Mouse (Mus musculus) midbrain, embryonic 14.5 days (tissue): Measurements from ENCODE around the gene Ranbp17. TPM values are rescaled to one million over a fixed set of nuclear protein-coding genes. Genes with fewer than 3 reads are reported as not detected.

Source experiments
- ATAC-seq: fragments of 200-750 bp; cut with Nextera tagmentation; 2 replicates; pipeline ENCODE4 v1.8.0; 2017; ENCODE audit warnings: moderate number of reproducible peaks, moderate library complexity; ENCODE audit not compliant: low FRiP score, low TSS enrichment
- DNase-seq: peaks from one replicate; pipeline ENCODE4 v3.0.0-alpha.2; 2015
- H3K27ac ChIP-seq: fragments of 300-500 bp; sonication (generic); replicated peaks from 2 replicates; pipeline ENCODE4 v1.5.1; 2014; ENCODE audit warnings: mild to moderate bottlenecking, low read depth, low read length, moderate library complexity
- H3K27me3 ChIP-seq: fragments of 300-500 bp; sonication (generic); 2 replicates; pipeline ENCODE4 v1.6.1; 2014; ENCODE audit warnings: low read length, control low read depth, mixed read lengths; ENCODE audit not compliant: control insufficient read depth, insufficient read depth
- H3K36me3 ChIP-seq: fragments of 300-500 bp; sonication (generic); 2 replicates; pipeline ENCODE4 v1.6.1; 2014; ENCODE audit warnings: low read length, control low read depth; ENCODE audit not compliant: control insufficient read depth, insufficient read depth
- H3K4me1 ChIP-seq: fragments of 300-500 bp; sonication (generic); 2 replicates; pipeline ENCODE4 v1.6.1; 2014; ENCODE audit warnings: mild to moderate bottlenecking, antibody characterized with exemption, low read length, control low read depth; ENCODE audit not compliant: control insufficient read depth, insufficient read depth
- H3K4me2 ChIP-seq: fragments of 300-500 bp; sonication (generic); 2 replicates; pipeline ENCODE4 v1.6.1; 2014; ENCODE audit warnings: mild to moderate bottlenecking, low read length, moderate library complexity
- H3K4me3 ChIP-seq: fragments of 300-500 bp; sonication (generic); replicated peaks from 2 replicates; pipeline ENCODE4 v1.5.1; 2014; ENCODE audit warnings: low read depth, low read length
- H3K9ac ChIP-seq: fragments of 300-500 bp; sonication (generic); replicated peaks from 2 replicates; pipeline ENCODE4 v1.6.1; 2014; ENCODE audit warnings: mild to moderate bottlenecking, low read length, moderate library complexity
- H3K9me3 ChIP-seq: fragments of 300-500 bp; sonication (generic); 2 replicates; pipeline ENCODE4 v1.6.1; 2016; ENCODE audit warnings: low read length, control low read depth, mixed read lengths; ENCODE audit not compliant: control insufficient read depth
- WGBS: fragments of 180-500 bp; shearing (Covaris S2); extraction: QIAGEN DNeasy Blood & Tissue Kit; methylation state at CpG from one replicate; pipeline ENCODE4 v1.1.7; 2014; 5-methylcytosine and 5-hydroxymethylcytosine counted together
- polyA plus RNA-seq: library from polyadenylated mRNA; unstranded; fragments of >200 nt; fragmentation: Nextera tagmentation; extraction: Ambion mirVana; gene quantifications from 2 replicates; pipeline ENCODE4 v1.2.1, GENCODE M21; 2014

Gene Ranbp17
- polyA plus RNA-seq, result 9.1 and 10.0 TPM in 2 replicates

- peak within 1 kb of the TSS; percentile 91 for H3K27ac ChIP-seq
- H3K27me3 ChIP-seq, result no peaks in the 10 kb centered on the region
- peak; percentile 87 for DNase-seq
- 1% methylated on average over 58 of the region's 72 CpGs for WGBS
- peak within 1 kb of the TSS; percentile 93 for H3K4me3 ChIP-seq
- peak within 1 kb of the TSS; percentile 67 for H3K4me2 ChIP-seq
- 0 out of 2 replicates have a peak, but pooled peaks cover 4% of the 10 kb centered on the region for H3K4me1 ChIP-seq
- H3K9me3 ChIP-seq, result no peaks in the 10 kb centered on the region
- no peaks in the 10 kb centered on the region for H3K36me3 ChIP-seq
- peak within 1 kb of the TSS; percentile 88 for H3K9ac ChIP-seq
- peak; percentile 88 for ATAC-seq
These were observed at the start of gene Ranbp17 for GRCm38 (mm10) chr11:33513376-33513991. Gene Ranbp17 (minus strand): TSS chr11:33513746.

GRCm38 (mm10) chr11:33554123-33554522 lies 40.6 kb upstream of the Ranbp17 start:
- H3K36me3 ChIP-seq, result no peaks in the 10 kb centered on the region
- DNase-seq, result peak; percentile 17
- H3K4me2 ChIP-seq, result no peak overlapping the region
- WGBS, result 81% methylated on average over 8 of the region's 8 CpGs
- no peaks in the 10 kb centered on the region for H3K4me1 ChIP-seq
- H3K9me3 ChIP-seq, result no peaks in the 10 kb centered on the region
- H3K27me3 ChIP-seq, result no peaks in the 10 kb centered on the region
- no peak overlapping the region for H3K4me3 ChIP-seq
- no peak overlapping the region for H3K9ac ChIP-seq
- H3K27ac ChIP-seq, result no peak overlapping the region
- ATAC-seq, result no peak

GRCm38 (mm10) chr11:33550861-33551560 lies 37.5 kb upstream of the Ranbp17 start:
- no peaks in the 10 kb centered on the region for H3K9me3 ChIP-seq
- WGBS, result 70% methylated on average over 14 of the region's 14 CpGs
- H3K4me2 ChIP-seq, result no peak overlapping the region
- DNase-seq (no peak), ATAC-seq (no peak)
- no peaks in the 10 kb centered on the region for H3K4me1 ChIP-seq
- no peak overlapping the region for H3K4me3 ChIP-seq
- H3K27me3 ChIP-seq, result no peaks in the 10 kb centered on the region
- H3K36me3 ChIP-seq, result no peaks in the 10 kb centered on the region
- H3K27ac ChIP-seq, result no peak overlapping the region
- no peak overlapping the region for H3K9ac ChIP-seq

GRCm38 (mm10) chr11:33547386-33547785 lies 33.8 kb upstream of the Ranbp17 start:
- DNase-seq, result peak; percentile 25
- H3K4me1 ChIP-seq, result no peaks in the 10 kb centered on the region
- H3K9me3 ChIP-seq, result no peaks in the 10 kb centered on the region
- ATAC-seq, result no peak
- WGBS, result 88% methylated on average over 2 of the region's 2 CpGs
- no peak overlapping the region for H3K4me2 ChIP-seq
- no peak overlapping the region for H3K27ac ChIP-seq
- no peak overlapping the region for H3K4me3 ChIP-seq
- H3K36me3 ChIP-seq, result no peaks in the 10 kb centered on the region
- H3K27me3 ChIP-seq, result no peaks in the 10 kb centered on the region
- no peak overlapping the region for H3K9ac ChIP-seq

GRCm38 (mm10) chr11:33544945-33545344 lies 31.4 kb upstream of the Ranbp17 start:
- H3K4me3 ChIP-seq, result no peak overlapping the region
- H3K27ac ChIP-seq, result no peak overlapping the region
- H3K4me1 ChIP-seq, result no peaks in the 10 kb centered on the region
- H3K27me3 ChIP-seq, result no peaks in the 10 kb centered on the region
- no peak for ATAC-seq
- DNase-seq, result no peak
- H3K36me3 ChIP-seq, result no peaks in the 10 kb centered on the region
- H3K9ac ChIP-seq, result no peak overlapping the region
- no peak overlapping the region for H3K4me2 ChIP-seq
- H3K9me3 ChIP-seq, result no peaks in the 10 kb centered on the region
- WGBS, result 95% methylated on average over 2 of the region's 2 CpGs

GRCm38 (mm10) chr11:33544121-33544520 lies 30.6 kb upstream of the Ranbp17 start:
- Histone ChIP-seq H3K4me3 (no peak overlapping the region), H3K9me3 (no peaks in the 10 kb centered on the region), H3K36me3 (no peaks in the 10 kb centered on the region), H3K4me2 (no peak overlapping the region), H3K27ac (no peak overlapping the region), H3K27me3 (no peaks in the 10 kb centered on the region), H3K9ac (no peak overlapping the region), H3K4me1 (no peaks in the 10 kb centered on the region)
- DNase-seq, result no peak
- 69% methylated on average over 11 of the region's 11 CpGs for WGBS
- no peak for ATAC-seq

GRCm38 (mm10) chr11:33537390-33538125 lies 24.0 kb upstream of the Ranbp17 start:
- no peak overlapping the region for H3K27ac ChIP-seq
- no peak for ATAC-seq
- H3K36me3 ChIP-seq, result no peaks in the 10 kb centered on the region
- no peaks in the 10 kb centered on the region for H3K27me3 ChIP-seq
- 55% methylated on average over 5 of the region's 5 CpGs for WGBS
- no peak overlapping the region for H3K4me2 ChIP-seq
- H3K9ac ChIP-seq, result no peak overlapping the region
- H3K4me3 ChIP-seq, result no peak overlapping the region
- no peaks in the 10 kb centered on the region for H3K9me3 ChIP-seq
- no peak for DNase-seq
- no peaks in the 10 kb centered on the region for H3K4me1 ChIP-seq

- H3K9ac ChIP-seq, result no peak overlapping the region
- H3K27me3 ChIP-seq, result no peaks in the 10 kb centered on the region
- no peak overlapping the region for H3K4me2 ChIP-seq
- WGBS, result 82% methylated on average over 3 of the region's 3 CpGs
- no peak overlapping the region for H3K4me3 ChIP-seq
- ATAC-seq (no peak), DNase-seq (no peak)
- no peaks in the 10 kb centered on the region for H3K4me1 ChIP-seq
- no peaks in the 10 kb centered on the region for H3K36me3 ChIP-seq
- no peaks in the 10 kb centered on the region for H3K9me3 ChIP-seq
- H3K27ac ChIP-seq, result no peak overlapping the region
These were observed 23.1 kb upstream of the Ranbp17 start for GRCm38 (mm10) chr11:33536636-33537035.
